Mouse (Mus musculus) E14TG2a.4 (cell line): ENCODE measurements at regions not wholly inside any gene's neighbourhood (a gene's known extent, or its start where the extent isn't known, plus 50 kb on each side); places are given as distances from the start of the nearest gene placed in this dataset.

ENCODE experiments used
- H3K27me3 ChIP-seq: 2 replicates; pipeline ENCODE4 v1.6.1; 2014; ENCODE audit warnings: low read length, control low read depth; ENCODE audit not compliant: insufficient read depth
- H3K36me3 ChIP-seq: 2 replicates; pipeline ENCODE4 v1.6.1; 2014; ENCODE audit warnings: low read length, control low read depth; ENCODE audit not compliant: insufficient read depth
- H3K4me1 ChIP-seq: replicated peaks from 2 replicates; pipeline ENCODE4 v1.6.1; 2014; ENCODE audit warnings: low read depth, low read length, control low read depth
- H3K4me3 ChIP-seq: replicated peaks from 2 replicates; pipeline ENCODE4 v1.5.1; 2014; ENCODE audit warnings: mild to moderate bottlenecking, low read length
- H3K9me3 ChIP-seq: 2 replicates; pipeline ENCODE4 v1.6.1; 2014; ENCODE audit warnings: low read length, control low read depth
- CTCF ChIP-seq: conservative IDR thresholded peaks from 2 replicates; pipeline ENCODE4 v1.5.1; 2014; ENCODE audit warnings: low read length
- NANOG ChIP-seq: IDR thresholded peaks from 2 replicates; pipeline ENCODE4 v1.6.1; 2014; ENCODE audit warnings: borderline replicate concordance, low read length, mixed read lengths
- POU5F1 ChIP-seq: IDR thresholded peaks from 2 replicates; pipeline ENCODE4 v1.6.1; 2014; ENCODE audit warnings: low read length, borderline replicate concordance

GRCm38 (mm10) chr13:47430409-47430808, 308.0 kb downstream of the Rnf144b start:
- Histone ChIP-seq H3K27me3 (no peaks in the 10 kb centered on the region), H3K9me3 (no peaks in the 10 kb centered on the region), H3K36me3 (no peaks in the 10 kb centered on the region), H3K4me1 (no peaks in the 10 kb centered on the region), H3K4me3 (no peak overlapping the region)
- no peak for TF ChIP-seq NANOG
- no peak for TF ChIP-seq CTCF

- no peaks in the 10 kb centered on the region for H3K9me3 ChIP-seq
- H3K27me3 ChIP-seq = no peaks in the 10 kb centered on the region
- H3K36me3 ChIP-seq = no peaks in the 10 kb centered on the region
- TF ChIP-seq CTCF = no peak
- no peak for TF ChIP-seq POU5F1
- TF ChIP-seq NANOG = no peak
- H3K4me1 ChIP-seq = no peaks in the 10 kb centered on the region
- no peak overlapping the region for H3K4me3 ChIP-seq
These were observed 313.2 kb downstream of the Rnf144b start for GRCm38 (mm10) chr13:47435631-47436030.

- TF ChIP-seq POU5F1 (no peak), CTCF (no peak), NANOG (no peak)
- H3K9me3 ChIP-seq = no peaks in the 10 kb centered on the region
- H3K36me3 ChIP-seq = no peaks in the 10 kb centered on the region
- H3K27me3 ChIP-seq = no peaks in the 10 kb centered on the region
- H3K4me3 ChIP-seq = no peak overlapping the region
- H3K4me1 ChIP-seq = 0 out of 2 replicates have a peak, but pooled peaks cover 3% of the 10 kb centered on the region
These were observed 322.4 kb downstream of the Rnf144b start for GRCm38 (mm10) chr13:47444876-47445275.

DNA sequence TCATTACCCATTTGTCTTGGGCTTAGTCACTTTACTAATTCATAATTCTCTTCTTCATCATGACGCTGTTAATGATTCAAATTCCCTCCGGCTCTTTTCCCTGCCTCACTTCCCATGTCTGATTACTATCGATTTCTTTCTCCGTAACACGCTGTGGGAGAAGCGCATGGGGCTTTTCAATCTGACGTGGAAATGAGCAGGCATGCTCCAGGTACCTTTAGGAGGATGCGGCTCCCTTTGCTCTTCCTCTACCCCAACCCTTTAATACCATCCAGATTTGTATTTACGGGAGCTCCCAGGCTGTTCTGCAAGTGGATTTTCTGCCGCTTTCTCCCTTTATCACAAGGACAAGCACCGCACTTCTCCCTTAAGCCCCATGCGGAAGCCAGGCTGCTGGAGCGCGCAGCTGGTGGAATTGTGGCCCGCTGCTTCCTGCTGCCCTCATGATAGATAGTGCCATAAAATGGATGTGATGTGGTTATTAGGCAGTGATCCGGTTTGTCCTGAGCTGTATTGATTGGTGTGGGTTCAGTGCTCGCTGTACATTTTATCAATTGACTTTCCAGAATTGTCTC, 329.8 kb downstream of the Rnf144b start:
- no peaks in the 10 kb centered on the region for H3K9me3 ChIP-seq
- H3K36me3 ChIP-seq = no peaks in the 10 kb centered on the region
- no peak overlapping the region for H3K4me3 ChIP-seq
- TF ChIP-seq CTCF (no peak), POU5F1 (no peak), NANOG (no peak)
- 0 out of 2 replicates have a peak, but pooled peaks cover 3% of the 10 kb centered on the region for H3K4me1 ChIP-seq
- H3K27me3 ChIP-seq = no peaks in the 10 kb centered on the region

DNA sequence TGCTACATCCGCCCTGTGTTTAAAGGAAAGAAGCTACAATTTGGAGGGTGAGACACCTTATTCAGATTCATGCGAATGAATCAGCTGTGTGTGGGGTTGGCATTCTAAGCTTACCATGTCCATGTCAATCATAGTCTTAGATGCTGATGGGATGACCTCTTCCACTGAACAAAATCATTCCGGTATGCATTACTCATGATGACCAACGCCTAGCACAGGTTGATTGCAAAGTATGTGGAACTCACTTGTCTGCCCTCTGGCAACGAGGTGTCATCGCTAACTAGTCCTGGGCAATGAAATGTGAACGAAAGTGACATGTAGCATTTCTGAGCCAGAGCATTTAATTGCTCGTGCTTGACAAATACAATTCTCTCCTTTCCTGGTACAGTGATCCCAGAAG, 339.7 kb downstream of the Rnf144b start:
- Histone ChIP-seq H3K4me1 (no peaks in the 10 kb centered on the region), H3K9me3 (no peaks in the 10 kb centered on the region), H3K4me3 (no peak overlapping the region), H3K27me3 (no peaks in the 10 kb centered on the region), H3K36me3 (no peaks in the 10 kb centered on the region)
- TF ChIP-seq NANOG (no peak), CTCF (no peak)

DNA sequence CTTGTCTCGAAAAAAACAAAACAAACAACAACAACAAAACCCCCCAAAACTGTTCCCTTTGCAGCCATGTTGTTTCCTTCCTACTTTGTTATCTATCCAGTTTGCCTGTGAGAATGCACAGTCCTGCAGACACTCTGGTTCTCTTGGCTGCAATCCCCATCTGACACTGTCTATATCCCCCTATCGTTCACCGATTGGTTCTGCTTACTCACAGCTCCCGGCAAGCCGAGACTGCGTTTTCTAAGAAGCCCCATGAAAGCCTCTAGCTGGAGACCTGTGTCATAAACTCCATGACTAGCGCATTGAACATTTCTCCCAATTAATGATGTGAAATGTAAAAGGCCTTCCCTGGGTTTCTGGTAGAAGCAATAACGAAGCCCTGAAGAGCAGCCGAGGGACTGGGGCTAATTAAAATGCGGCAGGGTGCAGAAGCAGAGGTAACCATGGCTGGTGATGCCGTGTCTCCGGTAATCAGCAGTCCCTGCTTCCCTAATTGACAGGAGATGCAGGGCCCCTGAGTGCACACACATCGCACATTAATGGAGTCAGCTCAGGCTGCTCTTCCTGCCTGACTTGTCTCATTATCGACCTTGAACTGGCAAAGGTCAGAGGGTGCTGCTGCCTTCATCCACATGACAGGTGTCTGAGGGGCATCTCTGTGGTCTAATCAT, 349.2 kb downstream of the Rnf144b start:
- Histone ChIP-seq H3K9me3 (no peaks in the 10 kb centered on the region), H3K27me3 (no peaks in the 10 kb centered on the region), H3K4me3 (no peak overlapping the region), H3K36me3 (no peaks in the 10 kb centered on the region), H3K4me1 (no peaks in the 10 kb centered on the region)
- no peak for TF ChIP-seq CTCF
- no peak for TF ChIP-seq POU5F1
- no peak for TF ChIP-seq NANOG

DNA sequence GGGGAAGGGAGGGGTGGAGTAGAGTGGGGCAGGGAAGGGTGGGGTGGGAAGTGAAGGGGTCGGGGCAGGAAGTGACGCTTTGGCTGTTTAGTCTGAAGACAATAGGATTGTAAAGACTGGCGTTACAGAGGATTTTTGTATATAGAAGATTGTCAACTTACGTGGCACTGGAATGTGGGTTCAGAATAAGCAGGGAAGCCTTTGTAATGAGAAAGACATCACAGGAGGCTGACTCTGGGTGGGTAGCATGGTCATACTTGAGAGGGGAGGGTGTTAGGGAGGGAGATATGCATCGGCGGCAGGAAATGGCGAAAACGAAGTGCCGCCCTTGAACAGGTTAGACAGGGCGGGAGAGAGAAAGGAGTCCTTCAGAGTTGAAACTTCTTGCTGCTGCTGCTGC, 357.7 kb downstream of the Rnf144b start:
- no peaks in the 10 kb centered on the region for H3K36me3 ChIP-seq
- no peaks in the 10 kb centered on the region for H3K27me3 ChIP-seq
- no peak for TF ChIP-seq CTCF
- TF ChIP-seq NANOG = no peak
- no peak for TF ChIP-seq POU5F1
- no peaks in the 10 kb centered on the region for H3K9me3 ChIP-seq
- H3K4me3 ChIP-seq = peak overlapping the region; percentile 49; the same call in 1 of the 2 replicates
- peaks cover 12% of the 10 kb centered on the region for H3K4me1 ChIP-seq

DNA sequence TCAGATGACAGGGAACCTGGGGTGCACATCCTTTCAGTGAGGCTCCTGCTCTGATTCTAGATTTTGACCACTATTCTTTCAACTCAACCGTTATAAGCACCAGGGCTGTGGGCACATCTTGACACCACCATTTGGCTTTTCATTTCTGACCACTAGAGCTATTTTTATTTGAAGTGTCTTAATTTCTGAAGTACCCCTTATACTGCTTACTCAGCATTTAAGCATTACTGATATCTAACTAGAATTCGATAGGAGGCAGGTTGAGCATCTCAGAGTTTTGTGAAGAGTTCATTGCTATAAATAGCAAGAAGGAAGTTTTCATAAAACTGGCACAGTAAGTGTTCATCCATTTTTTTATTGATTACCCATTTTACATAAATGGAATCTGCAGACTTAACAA, 362.4 kb downstream of the Rnf144b start:
- no peaks in the 10 kb centered on the region for H3K9me3 ChIP-seq
- no peak overlapping the region for H3K4me3 ChIP-seq
- peaks cover 12% of the 10 kb centered on the region for H3K4me1 ChIP-seq
- H3K36me3 ChIP-seq = no peaks in the 10 kb centered on the region
- H3K27me3 ChIP-seq = no peaks in the 10 kb centered on the region
- TF ChIP-seq CTCF (no peak), NANOG (no peak), POU5F1 (no peak)

GRCm38 (mm10) chr13:47486111-47486510, 363.7 kb downstream of the Rnf144b start:
- no peaks in the 10 kb centered on the region for H3K9me3 ChIP-seq
- H3K27me3 ChIP-seq = no peaks in the 10 kb centered on the region
- no peak overlapping the region for H3K4me3 ChIP-seq
- no peak for TF ChIP-seq POU5F1
- TF ChIP-seq CTCF = no peak
- TF ChIP-seq NANOG = no peak
- H3K4me1 ChIP-seq = peaks cover 1% of the 10 kb centered on the region
- no peaks in the 10 kb centered on the region for H3K36me3 ChIP-seq
